Mouse (Mus musculus) hindbrain, postnatal 0 days (tissue): Measurements from ENCODE around the gene Zfp385b. TPM values are rescaled to one million over a fixed set of nuclear protein-coding genes. Genes with fewer than 3 reads are reported as not detected.
"Not testable (repeated sequence)": the region's sequence is repeated elsewhere in the genome, so short reads cannot be mapped to it uniquely, and the experiment has no call there.

Source experiments
- ATAC-seq: fragments of 200-750 bp; cut with Nextera tagmentation; 2 replicates; pipeline ENCODE4 v1.8.0; 2017; ENCODE audit warnings: mild to moderate bottlenecking, moderate TSS enrichment, moderate library complexity
- DNase-seq: peaks from one replicate; pipeline ENCODE4 v3.0.0-alpha.2; 2015; ENCODE audit warnings: low spot score
- H3K27ac ChIP-seq: fragments of 300-500 bp; sonication (generic); 2 replicates; pipeline ENCODE4 v1.5.1; 2014; ENCODE audit warnings: mild to moderate bottlenecking
- H3K27me3 ChIP-seq: fragments of 300-500 bp; sonication (generic); 2 replicates; pipeline ENCODE4 v1.6.1; 2014; ENCODE audit warnings: low read length, mixed read lengths; ENCODE audit not compliant: insufficient read depth
- H3K36me3 ChIP-seq: fragments of 300-500 bp; sonication (generic); 2 replicates; pipeline ENCODE4 v1.6.1; 2014; ENCODE audit warnings: low read length, mixed read lengths; ENCODE audit not compliant: insufficient read depth
- H3K4me1 ChIP-seq: fragments of 300-500 bp; sonication (generic); 2 replicates; pipeline ENCODE4 v1.6.1; 2014; ENCODE audit warnings: antibody characterized with exemption, low read length, mixed read lengths; ENCODE audit not compliant: insufficient read depth
- H3K4me2 ChIP-seq: fragments of 300-500 bp; sonication (generic); 2 replicates; pipeline ENCODE4 v1.6.1; 2014; ENCODE audit warnings: low read depth, mild to moderate bottlenecking, low read length, moderate library complexity, mixed read lengths
- H3K4me3 ChIP-seq: fragments of 300-500 bp; sonication (generic); 2 replicates; pipeline ENCODE4 v1.5.1; 2014; ENCODE audit warnings: low read length
- H3K9ac ChIP-seq: fragments of 300-500 bp; sonication (generic); replicated peaks from 2 replicates; pipeline ENCODE4 v1.6.1; 2014; ENCODE audit warnings: mild to moderate bottlenecking, low read length, moderate library complexity, mixed read lengths
- H3K9me3 ChIP-seq: fragments of 300-500 bp; sonication (generic); 2 replicates; pipeline ENCODE4 v1.6.1; 2016; ENCODE audit warnings: low read length, mixed read lengths
- CTCF ChIP-seq: IDR thresholded peaks from 2 replicates; pipeline ENCODE4 v1.5.1; 2016; ENCODE audit warnings: antibody characterized with exemption, control low read depth, low read depth
- WGBS: fragments of 180-500 bp; shearing (Covaris S2); extraction: QIAGEN DNeasy Blood & Tissue Kit; methylation state at CpG from one replicate; pipeline ENCODE4 v1.1.7; 2014; 5-methylcytosine and 5-hydroxymethylcytosine counted together
- polyA plus RNA-seq: library from polyadenylated mRNA; unstranded; fragments of >200 nt; fragmentation: Nextera tagmentation; extraction: Ambion mirVana; gene quantifications from 2 replicates; pipeline ENCODE4 v1.2.1, GENCODE M21; 2015
- total RNA-seq: library from RNA; depleted of rRNA; stranded (reverse); fragments of >200 nt; gene quantifications from 2 replicates; pipeline ENCODE4 v1.2.3, GENCODE M21; 2014

Gene Zfp385b
- total and polyA plus RNA-seq, 2 experiments from 2014 or later: 15.5 to 23.4 TPM

GRCm38 (mm10) chr2:77456602-77457001 is 362.8 kb downstream of the Zfp385b start:
- Histone ChIP-seq H3K36me3 (no peaks in the 10 kb centered on the region), H3K27ac (no peak overlapping the region), H3K9me3 (no peaks in the 10 kb centered on the region), H3K4me3 (no peak overlapping the region), H3K27me3 (no peaks in the 10 kb centered on the region), H3K4me1 (no peaks in the 10 kb centered on the region), H3K9ac (no peak overlapping the region), H3K4me2 (no peak overlapping the region)
- ATAC-seq (0 out of 2 replicates have a peak, but pooled peaks have one; percentile 58), DNase-seq (peak; percentile 73)
- 51% methylated on average over 4 of the region's 4 CpGs for WGBS
- peak; percentile 69 for TF ChIP-seq CTCF

GRCm38 (mm10) chr2:77454341-77454937 is 365.0 kb downstream of the Zfp385b start:
- H3K27me3 ChIP-seq: no peaks in the 10 kb centered on the region
- no peak for DNase-seq
- no peak overlapping the region for H3K27ac ChIP-seq
- H3K4me3 ChIP-seq: no peak overlapping the region
- H3K9me3 ChIP-seq: no peaks in the 10 kb centered on the region
- no peak overlapping the region for H3K4me2 ChIP-seq
- H3K9ac ChIP-seq: no peak overlapping the region
- no peak for TF ChIP-seq CTCF
- no peaks in the 10 kb centered on the region for H3K36me3 ChIP-seq
- no peaks in the 10 kb centered on the region for H3K4me1 ChIP-seq
- 77% methylated on average over 7 of the region's 7 CpGs for WGBS
- no peak for ATAC-seq

DNA sequence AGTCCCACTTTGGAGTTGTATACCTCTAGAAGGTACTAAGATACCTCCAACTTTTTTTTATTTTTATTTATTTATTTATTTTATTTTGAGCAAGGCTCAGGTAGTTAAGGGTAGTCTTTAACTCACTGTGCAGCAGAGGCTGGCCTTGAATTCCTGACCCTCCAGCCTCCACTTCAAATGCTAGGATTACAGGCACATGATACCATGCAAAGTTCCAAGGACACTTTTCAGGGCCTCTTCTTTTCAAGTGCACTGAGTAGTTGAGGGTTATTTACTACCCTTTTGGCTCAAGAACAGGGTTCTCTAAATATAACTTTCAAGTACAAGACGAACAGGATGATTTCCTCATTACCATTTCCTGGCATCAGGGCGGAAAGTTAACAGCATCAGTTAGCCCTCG is 365.7 kb downstream of the Zfp385b start:
- Histone ChIP-seq H3K27ac (no peak overlapping the region), H3K9ac (no peak overlapping the region), H3K4me2 (no peak overlapping the region), H3K4me3 (no peak overlapping the region), H3K9me3 (no peaks in the 10 kb centered on the region), H3K36me3 (no peaks in the 10 kb centered on the region), H3K4me1 (no peaks in the 10 kb centered on the region), H3K27me3 (no peaks in the 10 kb centered on the region)
- no peak for ATAC-seq
- no peak for DNase-seq
- no peak for TF ChIP-seq CTCF
- 84% methylated on average over 3 of the region's 3 CpGs for WGBS

DNA sequence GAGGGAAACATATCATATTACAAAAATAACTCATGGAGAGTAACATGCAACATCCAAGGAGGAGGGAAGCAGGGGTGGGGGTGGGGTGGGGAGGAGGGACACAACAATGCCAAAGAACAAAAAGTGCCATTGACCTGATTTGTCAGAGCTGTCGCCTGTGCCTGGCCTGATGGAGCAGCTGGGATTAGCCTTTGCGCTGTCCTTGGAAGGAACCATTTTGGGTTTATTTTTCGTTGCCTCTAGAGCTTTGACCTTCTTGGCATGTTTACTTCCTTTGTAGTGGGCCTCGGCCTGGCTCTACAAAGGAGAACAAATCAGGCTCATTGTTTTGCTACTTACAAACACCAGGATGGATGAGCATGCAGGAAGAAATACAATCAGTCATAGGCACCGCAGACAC is 369.4 kb downstream of the Zfp385b start:
- H3K27ac ChIP-seq, ATAC-seq, H3K27me3 ChIP-seq: not testable (repeated sequence)

GRCm38 (mm10) chr2:77448951-77449480 is 370.4 kb downstream of the Zfp385b start:
- Histone ChIP-seq H3K36me3 (no peaks in the 10 kb centered on the region), H3K9me3 (no peaks in the 10 kb centered on the region), H3K4me1 (no peaks in the 10 kb centered on the region), H3K4me2 (no peak overlapping the region), H3K9ac (no peak overlapping the region), H3K27ac (no peak overlapping the region), H3K4me3 (no peak overlapping the region), H3K27me3 (no peaks in the 10 kb centered on the region)
- DNase-seq (peak; percentile 36), ATAC-seq (no peak)
- WGBS: 30% methylated on average over 8 of the region's 8 CpGs
- TF ChIP-seq CTCF: no peak

More for the DNA sequence above, 369.4 kb downstream of the Zfp385b start:
- H3K4me3 ChIP-seq, H3K9me3 ChIP-seq, DNase-seq, H3K4me2 ChIP-seq, H3K9ac ChIP-seq, H3K36me3 ChIP-seq, H3K4me1 ChIP-seq: not testable (repeated sequence)
- 38% methylated on average over 5 of the region's 5 CpGs for WGBS

DNA sequence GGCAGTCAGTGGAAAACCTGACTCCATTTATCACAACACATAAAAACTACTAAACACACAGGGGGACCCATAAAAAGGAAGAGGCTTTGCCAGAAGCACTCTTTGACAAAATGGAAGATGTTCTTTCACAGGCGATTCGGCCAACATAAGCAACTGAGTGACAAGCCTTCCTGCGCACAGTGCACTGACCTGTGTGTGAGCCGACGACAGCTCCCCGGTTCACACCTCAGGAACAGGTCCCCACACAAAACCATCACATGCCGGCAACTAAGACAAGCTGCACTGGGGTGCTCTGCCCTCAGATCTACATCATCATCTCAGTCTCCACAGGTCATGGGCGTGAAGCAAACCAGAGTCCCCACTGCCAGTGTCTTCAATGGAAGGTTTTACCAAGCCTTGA is 375.2 kb downstream of the Zfp385b start:
- Histone ChIP-seq H3K4me1 (no peaks in the 10 kb centered on the region), H3K27me3 (no peaks in the 10 kb centered on the region), H3K4me2 (no peak overlapping the region), H3K9ac (no peak overlapping the region), H3K27ac (no peak overlapping the region), H3K4me3 (no peak overlapping the region), H3K9me3 (no peaks in the 10 kb centered on the region), H3K36me3 (no peaks in the 10 kb centered on the region)
- 94% methylated on average over 8 of the region's 8 CpGs for WGBS
- DNase-seq: no peak
- ATAC-seq: no peak
- no peak for TF ChIP-seq CTCF

GRCm38 (mm10) chr2:77440591-77440990 is 378.8 kb downstream of the Zfp385b start:
- 89% methylated on average over 2 of the region's 2 CpGs for WGBS
- H3K9me3 ChIP-seq: no peaks in the 10 kb centered on the region
- no peak overlapping the region for H3K9ac ChIP-seq
- H3K27ac ChIP-seq: no peak overlapping the region
- H3K4me2 ChIP-seq: no peak overlapping the region
- no peak for DNase-seq
- no peaks in the 10 kb centered on the region for H3K36me3 ChIP-seq
- ATAC-seq: no peak
- no peaks in the 10 kb centered on the region; the same call in 1 of the 2 replicates for H3K4me1 ChIP-seq
- no peak for TF ChIP-seq CTCF
- no peaks in the 10 kb centered on the region for H3K27me3 ChIP-seq
- no peak overlapping the region for H3K4me3 ChIP-seq
